Mouse (Mus musculus): ENCODE results near the gene Mrtfb.

GRCm38 (mm10) chr16:13423587-13424355 is 167.5 kb downstream of the Mrtfb start:
- TF ChIP-seq CTCF (IDR thresholded peaks at IDR 0.05) (no peak), EP300 (IDR thresholded peaks at IDR 0.05) (no peak)

All from lung, postnatal 0 days (tissue).